Mouse (Mus musculus): ENCODE data around the gene Dspp. TPM values are rescaled to one million over a fixed set of nuclear protein-coding genes. Genes with fewer than 3 reads are reported as not detected.

Gene Dspp
- polyA plus RNA-seq, 1 experiment from 2014 or later, result not detected

GRCm38 (mm10) chr5:104150196-104150595 is 20.3 kb upstream of the Dspp start:
- H3K9ac ChIP-seq, result no peak overlapping the region
- no peak overlapping the region for H3K4me3 ChIP-seq
- no peaks in the 10 kb centered on the region for H3K9me3 ChIP-seq (replicated peaks)
- no peaks in the 10 kb centered on the region for H3K4me1 ChIP-seq
- H3K36me3 ChIP-seq, result no peaks in the 10 kb centered on the region
- H3K27ac ChIP-seq, result no peak overlapping the region
- WGBS, result 92% methylated on average over 6 of the region's 6 CpGs
- no peak overlapping the region for H3K4me2 ChIP-seq (replicated peaks)
- no peaks in the 10 kb centered on the region for H3K27me3 ChIP-seq
- ATAC-seq (ENCODE audit: low FRiP score), result no peak

- H3K4me2 ChIP-seq (replicated peaks), result no peak overlapping the region
- H3K27ac ChIP-seq, result no peak overlapping the region
- H3K4me1 ChIP-seq, result no peaks in the 10 kb centered on the region
- WGBS, result 95% methylated on average over 7 of the region's 7 CpGs
- no peaks in the 10 kb centered on the region for H3K27me3 ChIP-seq
- no peaks in the 10 kb centered on the region for H3K36me3 ChIP-seq
- no peak overlapping the region for H3K9ac ChIP-seq
- H3K9me3 ChIP-seq (replicated peaks), result no peaks in the 10 kb centered on the region
- no peak overlapping the region for H3K4me3 ChIP-seq
- ATAC-seq (ENCODE audit: low FRiP score), result no peak
These were observed 12.8 kb upstream of the Dspp start for GRCm38 (mm10) chr5:104157701-104158100.

GRCm38 (mm10) chr5:104158332-104159052 is 12.0 kb upstream of the Dspp start:
- Histone ChIP-seq H3K27ac (no peak overlapping the region), H3K4me3 (no peak overlapping the region), H3K9ac (no peak overlapping the region), H3K4me1 (no peaks in the 10 kb centered on the region), H3K27me3 (no peaks in the 10 kb centered on the region), H3K36me3 (no peaks in the 10 kb centered on the region), H3K4me2 (replicated peaks) (no peak overlapping the region), H3K9me3 (replicated peaks) (no peaks in the 10 kb centered on the region)
- no peak for ATAC-seq (ENCODE audit: low FRiP score)
- WGBS, result 86% methylated on average over 7 of the region's 7 CpGs

GRCm38 (mm10) chr5:104160581-104160980 is 9.9 kb upstream of the Dspp start:
- no peak overlapping the region for H3K4me2 ChIP-seq (replicated peaks)
- H3K9me3 ChIP-seq (replicated peaks), result no peaks in the 10 kb centered on the region
- no peaks in the 10 kb centered on the region for H3K27me3 ChIP-seq
- H3K36me3 ChIP-seq, result no peaks in the 10 kb centered on the region
- H3K9ac ChIP-seq, result no peak overlapping the region
- H3K4me1 ChIP-seq, result no peaks in the 10 kb centered on the region
- H3K27ac ChIP-seq, result no peak overlapping the region
- no peak overlapping the region for H3K4me3 ChIP-seq
- WGBS, result 70% methylated on average over 3 of the region's 3 CpGs
- no peak for ATAC-seq (ENCODE audit: low FRiP score)

- H3K9ac ChIP-seq, result no peak overlapping the region
- WGBS, result 72% methylated on average over 1 of the region's 1 CpGs
- H3K9me3 ChIP-seq (replicated peaks), result no peaks in the 10 kb centered on the region
- no peaks in the 10 kb centered on the region for H3K36me3 ChIP-seq
- H3K4me3 ChIP-seq, result no peak overlapping the region
- H3K27ac ChIP-seq, result no peak overlapping the region
- H3K27me3 ChIP-seq, result no peaks in the 10 kb centered on the region
- ATAC-seq (ENCODE audit: low FRiP score), result no peak
- no peaks in the 10 kb centered on the region for H3K4me1 ChIP-seq
- no peak overlapping the region for H3K4me2 ChIP-seq (replicated peaks)
These were observed 9.1 kb upstream of the Dspp start for GRCm38 (mm10) chr5:104161390-104161789.

- ATAC-seq (ENCODE audit: low FRiP score), result no peak
- no peaks in the 10 kb centered on the region for H3K4me1 ChIP-seq
- H3K27ac ChIP-seq, result no peak overlapping the region
- H3K9ac ChIP-seq, result no peak overlapping the region
- no peak overlapping the region for H3K4me3 ChIP-seq
- no peak overlapping the region for H3K4me2 ChIP-seq (replicated peaks)
- H3K9me3 ChIP-seq (replicated peaks), result no peaks in the 10 kb centered on the region
- no peaks in the 10 kb centered on the region for H3K36me3 ChIP-seq
- 79% methylated on average over 4 of the region's 4 CpGs for WGBS
- H3K27me3 ChIP-seq, result no peaks in the 10 kb centered on the region
These were observed 7.0 kb upstream of the Dspp start for GRCm38 (mm10) chr5:104163536-104163935.

GRCm38 (mm10) chr5:104173094-104173493 is 2.6 kb downstream of the Dspp start:
- Histone ChIP-seq H3K36me3 (no peaks in the 10 kb centered on the region), H3K4me1 (no peaks in the 10 kb centered on the region), H3K4me2 (replicated peaks) (no peak overlapping the region), H3K27ac (no peak overlapping the region), H3K27me3 (no peaks in the 10 kb centered on the region), H3K9ac (no peak overlapping the region), H3K9me3 (replicated peaks) (0 out of 2 replicates have a peak, but pooled peaks cover 9% of the 10 kb centered on the region), H3K4me3 (no peak overlapping the region)
- no peak for ATAC-seq (ENCODE audit: low FRiP score)
- WGBS, result 70% methylated on average over 6 of the region's 6 CpGs

- Histone ChIP-seq H3K36me3 (no peaks in the 10 kb centered on the region), H3K9me3 (replicated peaks) (peaks cover 14% of the 10 kb centered on the region), H3K4me2 (replicated peaks) (no peak overlapping the region), H3K9ac (no peak overlapping the region), H3K27me3 (no peaks in the 10 kb centered on the region), H3K27ac (no peak overlapping the region), H3K4me1 (no peaks in the 10 kb centered on the region), H3K4me3 (no peak overlapping the region)
- no peak for ATAC-seq (ENCODE audit: low FRiP score)
- 92% methylated on average over 1 of the region's 1 CpGs for WGBS
These were observed 13.2 kb downstream of the Dspp start for GRCm38 (mm10) chr5:104183743-104184142.

GRCm38 (mm10) chr5:104187281-104187680 is 16.8 kb downstream of the Dspp start:
- ATAC-seq (ENCODE audit: low FRiP score), result no peak
- H3K4me2 ChIP-seq (replicated peaks), result no peak overlapping the region
- H3K27ac ChIP-seq, result no peak overlapping the region
- 0 out of 2 replicates have a peak, but pooled peaks cover 4% of the 10 kb centered on the region for H3K9me3 ChIP-seq (replicated peaks)
- H3K4me1 ChIP-seq, result no peaks in the 10 kb centered on the region
- H3K4me3 ChIP-seq, result no peak overlapping the region
- no peak overlapping the region for H3K9ac ChIP-seq
- 75% methylated on average over 3 of the region's 3 CpGs for WGBS
- H3K36me3 ChIP-seq, result no peaks in the 10 kb centered on the region
- no peaks in the 10 kb centered on the region for H3K27me3 ChIP-seq

GRCm38 (mm10) chr5:104195086-104195485 is 24.6 kb downstream of the Dspp start:
- H3K4me2 ChIP-seq (replicated peaks), result no peak overlapping the region
- no peak overlapping the region for H3K27ac ChIP-seq
- H3K4me1 ChIP-seq, result no peaks in the 10 kb centered on the region
- no peaks in the 10 kb centered on the region for H3K27me3 ChIP-seq
- H3K36me3 ChIP-seq, result no peaks in the 10 kb centered on the region
- no peak for ATAC-seq (ENCODE audit: low FRiP score)
- H3K9me3 ChIP-seq (replicated peaks), result no peaks in the 10 kb centered on the region
- H3K9ac ChIP-seq, result no peak overlapping the region
- no peak overlapping the region for H3K4me3 ChIP-seq
- WGBS, result 89% methylated on average over 1 of the region's 1 CpGs

- Histone ChIP-seq H3K27ac (no peak overlapping the region), H3K9me3 (replicated peaks) (no peaks in the 10 kb centered on the region), H3K27me3 (no peaks in the 10 kb centered on the region), H3K4me3 (no peak overlapping the region), H3K36me3 (no peaks in the 10 kb centered on the region), H3K4me1 (no peaks in the 10 kb centered on the region), H3K9ac (no peak overlapping the region), H3K4me2 (replicated peaks) (no peak overlapping the region)
- 92% methylated on average over 12 of the region's 12 CpGs for WGBS
- no peak for ATAC-seq (ENCODE audit: low FRiP score)
These were observed 30.8 kb downstream of the Dspp start for GRCm38 (mm10) chr5:104201153-104201950.

GRCm38 (mm10) chr5:104202351-104202750 is 31.8 kb downstream of the Dspp start, which contains the start of gene Dmp1:
Dmp1 (plus strand) TSS chr5:104202613.
- no peak within 1 kb of the TSS for H3K4me2 ChIP-seq (replicated peaks)
- no peak for ATAC-seq (ENCODE audit: low FRiP score)
- no peaks in the 10 kb centered on the region for H3K27me3 ChIP-seq
- H3K9me3 ChIP-seq (replicated peaks), result no peaks in the 10 kb centered on the region
- no peaks in the 10 kb centered on the region for H3K36me3 ChIP-seq
- no peak within 1 kb of the TSS for H3K9ac ChIP-seq
- WGBS, result 70% methylated on average over 5 of the region's 5 CpGs
- H3K4me3 ChIP-seq, result no peak within 1 kb of the TSS
- no peak within 1 kb of the TSS for H3K27ac ChIP-seq
- H3K4me1 ChIP-seq, result no peaks in the 10 kb centered on the region

All from hindbrain, embryonic 12.5 days (tissue).